In genomic region chr15:81802001-81802890, GRCm38 (mm10) we compare ENCODE assay signal across 8 mouse cellular contexts. TPM values are rescaled to one million over a fixed set of nuclear protein-coding genes. Genes with fewer than 3 reads are reported as not detected.
DNase-seq lines count a peak whose midpoint lies in the region; ATAC-seq lines count a peak whose summit lies in the region.

Gene Tef (plus strand): TSS chr15:81802421.

- peak within 1 kb of the TSS; percentile 33 to 35 for H3K4me3 ChIP-seq in heart, embryonic 14.5 days (ENCODE audit: control insufficient read depth in 1 of 2, insufficient read depth in 1 of 2, low read depth in 1 of 2, low read length in 2 of 2)
- H3K4me3 ChIP-seq in liver, embryonic 13.5 days (replicated peaks): peak within 1 kb of the TSS; percentile 52
- H3K4me3 ChIP-seq in stomach, embryonic 16.5 days (replicated peaks; ENCODE audit: low read length): peak within 1 kb of the TSS; percentile 47

- no peaks in the 10 kb centered on the region for H3K9me3 ChIP-seq in heart, embryonic 14.5 days (ENCODE audit: control insufficient read depth, low read length)
- H3K9me3 ChIP-seq in liver, embryonic 13.5 days (replicated peaks): no peaks in the 10 kb centered on the region
- no peaks in the 10 kb centered on the region for H3K9me3 ChIP-seq in stomach, embryonic 16.5 days (replicated peaks; ENCODE audit: control insufficient read depth, low read length)

- H3K9ac ChIP-seq in heart, embryonic 14.5 days (ENCODE audit: low read length): peak within 1 kb of the TSS; percentile 57
- H3K9ac ChIP-seq in liver, embryonic 13.5 days: peak within 1 kb of the TSS; percentile 64
- peak within 1 kb of the TSS; percentile 71 for H3K9ac ChIP-seq in stomach, embryonic 16.5 days (ENCODE audit: low read length)

- 13% methylated on average over 19 of the region's 19 CpGs for WGBS in heart, embryonic 14.5 days
- 15% methylated on average over 19 of the region's 19 CpGs for WGBS in liver, embryonic 13.5 days (ENCODE audit: insufficient replicate concordance)
- 15% methylated on average over 19 of the region's 19 CpGs for WGBS in stomach, embryonic 16.5 days

- H3K4me1 ChIP-seq in heart, embryonic 14.5 days (ENCODE audit: control insufficient read depth in 2 of 2, insufficient read depth in 2 of 2, low read length in 2 of 2): peaks cover 32 to 46% of the 10 kb centered on the region in 2 experiments
- H3K4me1 ChIP-seq in liver, embryonic 13.5 days (replicated peaks): peaks cover 50% of the 10 kb centered on the region
- H3K4me1 ChIP-seq in stomach, embryonic 16.5 days (ENCODE audit: control insufficient read depth, insufficient read depth, low read length): peaks cover 32% of the 10 kb centered on the region

- no peaks in the 10 kb centered on the region for H3K36me3 ChIP-seq in heart, embryonic 14.5 days (ENCODE audit: control insufficient read depth, insufficient read depth, low read length)
- H3K36me3 ChIP-seq in liver, embryonic 13.5 days: no peaks in the 10 kb centered on the region
- H3K36me3 ChIP-seq in stomach, embryonic 16.5 days (ENCODE audit: control insufficient read depth, insufficient read depth, low read length): no peaks in the 10 kb centered on the region

- DNase-seq in c-Kit-negative CD71-positive TER-119-positive erythroid progenitor cells, embryonic 14.5 days (ENCODE audit: low read depth, low spot score): peak; percentile 53
- DNase-seq in fibroblast of lung, adult 2 months (ENCODE audit: low read depth): peak; percentile 98
- peak; percentile 100 for DNase-seq in kidney, postnatal 14 days
- DNase-seq in liver, embryonic 13.5 days: peak; percentile 78
- DNase-seq in neural tube, embryonic 10.5 days (ENCODE audit: extremely low spot score, low spot score): peak; percentile 72

- no peaks in the 10 kb centered on the region for H3K27me3 ChIP-seq in heart, embryonic 14.5 days (ENCODE audit: control insufficient read depth, insufficient read depth, low read length)
- no peaks in the 10 kb centered on the region for H3K27me3 ChIP-seq in liver, embryonic 13.5 days
- H3K27me3 ChIP-seq in stomach, embryonic 16.5 days (ENCODE audit: control insufficient read depth, insufficient read depth, low read length): no peaks in the 10 kb centered on the region

- peak within 1 kb of the TSS; percentile 70 for H3K27ac ChIP-seq in heart, embryonic 14.5 days (replicated peaks in 1 of 2; ENCODE audit: control insufficient read depth in 1 of 2, insufficient read depth in 1 of 2, low read depth in 2 of 2, low read length in 2 of 2)
- H3K27ac ChIP-seq in liver, embryonic 13.5 days: peak within 1 kb of the TSS; percentile 67
- H3K27ac ChIP-seq in stomach, embryonic 16.5 days (ENCODE audit: low read length): peak within 1 kb of the TSS; percentile 81

- H3K4me2 ChIP-seq in heart, embryonic 14.5 days (ENCODE audit: low read length): peak within 1 kb of the TSS; percentile 67
- H3K4me2 ChIP-seq in liver, embryonic 13.5 days: peak within 1 kb of the TSS; percentile 76
- H3K4me2 ChIP-seq in stomach, embryonic 16.5 days (ENCODE audit: low read depth, low read length): peak within 1 kb of the TSS; percentile 81

- ATAC-seq in CD4-positive, CD25-positive, alpha-beta regulatory T cell, adult 4 months: peak; percentile 92
- ATAC-seq in heart, embryonic 14.5 days (ENCODE audit: insufficient number of reproducible peaks, insufficient read depth, low FRiP score, low read depth): peak; percentile 97
- ATAC-seq in liver, embryonic 13.5 days (ENCODE audit: low read depth): peak; percentile 86
- ATAC-seq in stomach, embryonic 16.5 days (ENCODE audit: insufficient read depth, low FRiP score): peak; percentile 98

RNA-seq across cellular contexts. Expression of gene Tef, which starts in this region (rescaled TPM):
- polyA plus RNA-seq in CD4-positive, CD25-positive, alpha-beta regulatory T cell, adult 4 months (2017; shearing (Covaris generic)): 10 to 100 TPM; 10.2 to 13.9 TPM
- polyA plus RNA-seq in heart, embryonic 14.5 days (2014; fragmentation: Nextera tagmentation; extraction: Ambion mirVana): 23.4 and 25.8 TPM in 2 replicates
- 4.5 and 5.9 TPM in 2 replicates for polyA plus RNA-seq in liver, embryonic 13.5 days (2015; fragmentation: Nextera tagmentation; extraction: Ambion mirVana)
- polyA plus RNA-seq in stomach, embryonic 16.5 days (2015; fragmentation: Nextera tagmentation; extraction: Ambion mirVana): 21.0 and 24.6 TPM in 2 replicates

Comparison
In these comparisons a context has a peak if more than half of its experiments do, and no peak if none do; other contexts are left out.
1. Peak in every context shown above with its lines: DNase-seq, ATAC-seq, H3K4me3 ChIP-seq and H3K27ac ChIP-seq.